Mouse (Mus musculus): Measurements from ENCODE around the gene Fkbp8. TPM values are rescaled to one million over a fixed set of nuclear protein-coding genes. Genes with fewer than 3 reads are reported as not detected.

Fkbp8 gene
- total RNA-seq, 2 experiments from 2014 or later: 133 to 138 TPM

DNA sequence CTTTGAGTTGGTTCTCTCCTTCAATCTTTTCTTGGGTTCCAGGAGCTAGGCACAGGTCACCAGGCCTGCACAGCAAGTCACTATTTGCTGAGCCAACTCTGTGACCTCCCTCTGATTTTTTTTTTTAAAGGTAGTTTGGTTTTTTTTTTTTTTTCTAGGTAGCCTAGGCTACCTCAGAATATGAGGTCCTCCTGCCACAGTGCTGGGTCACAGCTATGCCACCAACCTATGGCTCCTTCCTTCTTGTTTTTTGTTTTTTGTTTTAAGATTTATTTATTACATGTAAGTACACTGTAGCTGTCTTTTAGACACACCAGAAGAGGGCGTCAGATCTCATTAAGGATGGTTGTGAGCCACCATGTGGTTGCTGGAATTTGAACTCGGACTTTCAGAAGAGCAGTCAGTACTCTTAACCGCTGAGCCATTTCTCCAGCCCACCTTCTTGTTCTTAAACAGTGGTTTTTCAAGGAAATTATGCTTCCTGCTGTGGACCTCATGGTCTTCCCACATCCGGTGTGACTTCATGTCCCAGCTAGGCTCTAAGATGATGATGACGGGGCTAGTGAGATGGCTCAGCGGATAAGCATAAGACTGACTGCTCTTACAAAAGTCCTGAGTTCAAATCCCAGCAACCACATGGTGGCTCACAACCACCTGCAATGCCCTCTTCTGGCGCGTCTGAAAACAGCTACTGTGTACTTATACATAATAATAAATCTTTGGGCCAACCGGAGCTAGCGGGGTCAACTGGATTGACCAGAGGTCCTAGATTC, 22.1 kb downstream of the Fkbp8 start:
- intact Hi-C loops (cut with DNase I): loop anchor here (5.0 kb wide), 1 partner anchor 38 kb away; no protein-coding TSS in a partner anchor
- DNase-seq: no peak

DNA sequence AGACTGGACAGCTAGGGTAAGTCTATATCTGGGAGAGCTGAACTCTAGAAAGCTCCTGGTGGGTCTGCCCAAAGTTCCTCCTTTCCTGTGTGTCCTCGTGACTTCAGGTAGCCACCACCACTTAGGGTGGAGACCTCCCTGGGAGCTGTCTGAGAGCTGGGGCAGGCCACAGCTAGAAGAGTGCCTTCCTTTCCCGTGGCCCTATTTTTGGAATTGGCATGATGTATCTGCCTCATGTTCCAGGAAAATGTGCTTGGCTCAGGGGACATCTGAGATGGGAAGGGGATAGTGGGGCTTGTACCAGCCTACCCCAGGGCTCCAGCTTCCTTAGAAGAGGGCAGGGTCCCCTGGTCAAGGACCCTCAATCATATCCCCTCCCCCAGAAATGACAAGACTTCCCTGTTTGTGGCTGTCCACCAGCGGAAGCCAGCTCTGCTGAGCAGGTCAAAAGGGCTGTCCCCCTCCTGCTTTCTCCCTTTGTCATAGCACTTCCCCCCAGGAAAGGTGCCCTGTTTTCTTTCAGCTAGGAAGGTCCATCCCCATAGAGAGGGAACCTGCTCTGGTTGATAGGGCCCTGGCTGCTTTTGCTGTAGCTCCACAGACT, 24.1 kb downstream of the Fkbp8 start:
- intact Hi-C loops (cut with DNase I): no loop called here
- DNase-seq: peak; percentile 31 to 54

DNA sequence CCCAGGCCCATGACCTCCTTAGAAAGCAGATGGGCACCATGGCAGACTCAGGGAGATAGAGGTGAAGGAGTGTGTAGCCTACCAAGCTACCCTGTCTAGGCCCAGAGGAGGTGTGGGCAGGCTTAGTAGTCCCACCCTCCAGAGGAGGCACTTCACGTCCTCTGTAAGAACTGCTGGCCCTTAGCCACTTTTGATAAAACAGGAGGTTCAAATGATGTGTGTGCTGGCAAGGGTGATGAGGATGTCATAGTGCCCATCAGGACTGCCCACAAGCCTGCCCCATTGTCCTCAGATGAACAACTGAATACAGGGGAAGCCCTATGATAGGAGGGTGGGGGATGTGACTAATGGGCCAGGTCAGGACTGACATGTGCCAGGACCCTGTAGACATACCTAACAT, 25.3 kb downstream of the Fkbp8 start:
- DNase-seq: no peak
- intact Hi-C loops (cut with DNase I): no loop called here

DNA sequence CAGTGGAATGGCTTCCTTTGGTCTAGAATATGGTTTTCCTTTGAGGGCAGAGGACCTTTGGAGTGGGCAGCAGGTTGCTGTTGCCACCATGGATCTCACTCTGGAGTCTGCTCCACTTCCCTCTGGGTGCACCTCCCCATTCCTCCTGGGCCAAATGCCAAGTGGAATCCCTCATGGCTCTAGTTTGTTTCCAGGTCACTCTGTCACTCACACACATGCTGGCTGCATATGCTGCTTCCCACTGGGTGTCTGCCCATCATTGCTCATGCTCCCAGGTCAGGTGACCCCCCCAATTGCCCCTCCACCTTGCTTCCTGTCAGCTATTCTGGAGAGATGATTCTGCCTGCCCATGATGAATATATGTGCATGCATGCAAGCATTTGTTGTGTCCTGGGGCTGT, 26.2 kb downstream of the Fkbp8 start:
- intact Hi-C loops (cut with DNase I): no loop called here

DNA sequence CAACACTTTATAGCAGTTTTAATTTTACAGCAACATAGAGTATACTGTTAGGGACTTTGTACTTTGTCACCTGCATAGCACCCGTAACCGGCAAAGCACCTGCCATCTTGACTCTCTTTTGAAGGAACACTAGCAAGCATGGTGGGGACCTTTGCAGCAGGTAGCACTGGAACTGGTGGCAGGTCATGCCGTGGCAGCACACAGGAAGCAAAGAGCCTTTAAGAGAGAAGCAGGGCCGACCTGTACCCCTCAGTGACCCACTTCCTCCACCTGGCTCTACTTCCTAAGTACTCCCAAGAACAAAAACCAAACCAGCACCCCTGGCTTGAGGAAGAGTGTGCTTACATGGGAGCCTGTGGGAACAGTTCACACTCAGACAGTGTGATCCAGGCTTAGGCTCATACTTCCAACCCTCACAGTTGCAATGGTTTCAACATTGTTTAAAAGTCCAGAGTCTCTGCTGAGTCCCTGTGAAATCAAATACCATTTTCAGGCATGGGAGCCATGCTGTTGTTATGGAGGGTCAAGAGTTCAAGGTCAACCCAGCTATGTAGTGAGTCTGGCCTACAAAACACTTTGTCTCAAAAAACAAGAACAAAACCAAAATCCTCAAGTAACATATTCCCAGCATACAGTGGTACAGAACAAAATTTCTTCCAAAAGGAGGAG, 27.7 kb downstream of the Fkbp8 start:
- intact Hi-C loops (cut with DNase I): no loop called here
- no peak for DNase-seq

More for the DNA sequence above, 26.2 kb downstream of the Fkbp8 start:
- DNase-seq: peak; percentile 62 to 73

DNA sequence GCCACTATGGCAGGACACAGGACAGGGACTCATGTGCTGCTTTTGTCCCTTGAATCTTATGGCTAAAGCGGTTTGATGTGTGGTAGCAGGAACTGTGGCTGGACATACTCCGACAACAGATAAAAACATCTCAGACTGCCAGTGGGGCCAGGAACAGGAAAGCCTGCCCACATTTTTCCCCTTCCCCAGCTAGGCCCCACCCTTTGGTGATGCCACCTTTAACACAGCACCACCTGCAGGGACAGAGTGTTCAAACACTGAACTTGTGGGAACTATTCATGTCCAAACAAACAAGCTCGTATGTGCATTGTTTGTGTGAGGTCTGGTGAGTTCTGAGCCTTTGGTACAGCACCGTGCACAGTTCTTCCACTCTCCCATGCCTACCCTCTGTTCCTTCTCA, 30.8 kb downstream of the Fkbp8 start:
- no peak for DNase-seq
- intact Hi-C loops (cut with DNase I): loop anchor here (2.0 kb wide), 1 partner anchor 52 kb away; no protein-coding TSS in a partner anchor

DNA sequence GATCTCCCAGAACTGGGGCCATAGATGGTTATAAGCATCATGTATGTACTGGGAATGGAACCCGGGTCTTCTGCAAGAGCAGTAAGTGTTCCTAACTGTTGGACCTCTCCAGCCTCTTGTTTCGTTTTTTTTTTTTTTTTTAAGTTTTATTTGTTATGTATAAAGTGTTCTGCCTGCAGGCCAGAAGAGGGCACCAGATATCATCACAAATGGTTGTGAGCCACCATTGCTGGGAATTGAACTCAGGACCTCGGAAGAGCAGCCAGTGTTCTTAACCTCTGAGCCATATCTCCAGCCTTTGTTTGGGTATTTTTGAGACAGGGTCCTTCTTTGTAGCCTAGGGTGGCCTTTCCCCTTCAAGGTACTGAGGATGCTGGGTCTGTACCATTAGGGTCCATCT, 31.5 kb downstream of the Fkbp8 start:
- intact Hi-C loops (cut with DNase I): loop anchor here (2.0 kb wide), 1 partner anchor 52 kb away; no protein-coding TSS in a partner anchor

DNA sequence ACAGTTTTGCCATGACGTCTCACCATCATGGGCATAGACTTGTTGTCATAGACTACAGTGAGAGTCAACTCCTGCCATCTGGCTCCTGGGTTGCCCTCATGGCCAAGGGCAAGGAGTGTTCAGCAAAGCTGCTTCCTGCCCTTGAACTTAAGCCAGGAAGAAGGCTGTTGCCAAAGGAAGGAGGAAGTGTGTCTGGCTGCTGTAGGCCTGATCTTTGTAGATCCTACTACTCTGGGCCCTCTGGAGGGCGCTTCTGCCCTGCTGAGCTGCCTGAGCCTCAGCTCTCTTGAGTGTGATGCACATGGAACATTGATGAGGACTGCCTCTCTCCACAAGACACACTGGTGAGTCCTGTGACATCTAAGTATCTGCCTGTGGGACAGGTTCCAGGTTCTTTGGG, 32.6 kb downstream of the Fkbp8 start:
- peak; percentile 61 to 64 for DNase-seq
- intact Hi-C loops (cut with DNase I): loop anchor here (1.0 to 2.0 kb wide), 2 partner anchors 15 to 25 kb away; no protein-coding TSS in a partner anchor

More for the DNA sequence above, 31.5 kb downstream of the Fkbp8 start:
- DNase-seq: no peak

DNA sequence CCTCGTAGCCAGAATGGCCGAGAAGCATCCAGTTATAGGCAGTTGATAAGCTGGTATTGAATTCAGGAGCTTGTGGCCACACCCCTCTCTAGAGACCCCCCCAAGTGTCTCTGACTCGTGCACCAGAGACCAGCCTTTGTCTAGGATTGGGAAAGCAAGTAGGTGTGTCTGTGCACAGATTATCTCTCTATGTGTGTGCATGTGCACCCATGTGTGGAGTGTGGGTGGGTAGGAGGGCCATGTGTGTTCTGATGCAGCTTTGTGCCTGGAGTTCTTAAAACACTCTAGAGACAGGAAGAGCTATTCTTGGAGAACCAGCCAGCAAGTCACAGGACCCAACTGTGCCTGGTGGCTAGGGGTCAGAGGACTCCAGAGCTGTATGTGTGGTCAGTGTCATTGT, 33.0 kb downstream of the Fkbp8 start:
- no peak for DNase-seq
- intact Hi-C loops (cut with DNase I): loop anchor here (1.0 to 2.0 kb wide), 2 partner anchors 14 to 25 kb away; no protein-coding TSS in a partner anchor

DNA sequence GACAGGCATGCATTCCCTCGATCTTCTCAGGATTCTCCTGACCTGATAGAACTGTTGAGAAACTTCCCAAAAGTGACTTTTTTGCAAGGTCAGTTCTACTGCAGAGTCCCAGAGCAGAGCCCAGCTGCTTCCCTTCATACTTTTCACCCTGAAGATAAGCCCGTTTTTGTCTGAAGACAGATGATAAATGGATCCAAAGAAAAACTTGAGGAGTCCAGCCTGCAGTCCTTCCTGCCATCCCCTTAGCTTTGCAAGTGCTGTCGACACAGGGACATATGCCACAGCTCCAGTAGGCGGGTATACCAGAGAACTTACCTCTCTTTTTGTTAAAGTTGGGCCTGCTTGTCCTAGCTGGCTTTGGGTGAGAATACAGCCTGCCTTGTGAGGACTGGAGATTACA, 33.8 kb downstream of the Fkbp8 start:
- no peak for DNase-seq
- intact Hi-C loops (cut with DNase I): loop anchor here (2.0 kb wide), 1 partner anchor 13 kb away; no protein-coding TSS in a partner anchor

DNA sequence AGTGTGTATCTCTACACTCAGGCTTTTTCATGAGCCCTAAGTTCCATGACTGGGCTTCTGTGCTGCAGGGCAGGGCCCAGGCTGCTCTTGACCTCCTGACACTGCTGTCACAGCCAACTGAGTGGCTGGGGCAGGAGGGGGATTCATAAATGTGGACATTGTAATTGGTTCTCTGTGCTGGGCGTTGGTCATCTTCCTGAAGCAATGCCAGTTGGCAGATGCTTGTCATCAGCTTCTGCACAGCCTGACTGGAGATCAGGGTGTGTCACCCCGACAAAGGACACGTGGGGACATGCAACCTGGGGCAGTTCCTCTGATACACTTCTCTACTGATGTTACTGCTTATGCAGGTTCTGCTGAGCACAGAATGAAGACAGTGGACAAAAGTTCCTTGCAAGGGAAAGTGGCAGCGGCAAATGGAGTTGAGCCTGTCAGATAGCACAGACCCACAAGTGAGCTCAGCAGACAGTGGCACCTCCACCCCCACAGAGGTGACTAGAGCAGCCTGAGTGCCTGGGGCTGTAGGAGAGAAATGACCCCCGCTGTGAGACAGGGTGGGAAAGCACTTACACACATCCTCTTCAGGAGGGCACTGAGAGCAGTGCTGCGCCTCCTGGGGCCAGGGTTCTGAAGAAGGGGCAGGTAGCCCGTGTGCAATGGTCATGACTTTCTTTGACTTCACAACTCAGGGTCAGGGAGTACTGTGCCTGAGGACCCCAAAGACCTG, 34.4 kb downstream of the Fkbp8 start:
- peak; percentile 67 to 68 for DNase-seq
- intact Hi-C loops (cut with DNase I): loop anchor here (2.0 kb wide), 1 partner anchor 13 kb away; no protein-coding TSS in a partner anchor

DNA sequence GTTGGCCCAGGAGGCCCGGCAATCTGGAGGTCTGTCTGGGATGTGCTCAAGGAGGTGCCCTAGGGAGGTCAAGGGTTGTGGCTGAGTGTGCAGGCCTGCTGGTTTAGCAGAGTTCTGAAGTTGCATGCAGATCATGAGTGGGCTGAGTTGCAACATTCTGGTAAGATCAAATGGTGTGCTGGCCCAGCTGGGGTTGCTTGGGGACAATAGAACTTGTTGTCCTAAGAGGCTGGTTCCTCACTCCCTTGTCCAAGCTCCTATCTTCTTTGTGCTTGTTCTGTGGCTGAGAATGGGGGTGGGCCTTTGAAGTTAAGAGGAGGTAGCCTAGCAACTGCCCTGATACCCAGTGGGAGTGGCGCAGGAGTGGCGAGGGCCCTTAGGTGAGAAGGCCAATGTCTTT, 35.3 kb downstream of the Fkbp8 start:
- DNase-seq: peak in 1 of 2 experiments; percentile 32
- intact Hi-C loops (cut with DNase I): no loop called here

DNA sequence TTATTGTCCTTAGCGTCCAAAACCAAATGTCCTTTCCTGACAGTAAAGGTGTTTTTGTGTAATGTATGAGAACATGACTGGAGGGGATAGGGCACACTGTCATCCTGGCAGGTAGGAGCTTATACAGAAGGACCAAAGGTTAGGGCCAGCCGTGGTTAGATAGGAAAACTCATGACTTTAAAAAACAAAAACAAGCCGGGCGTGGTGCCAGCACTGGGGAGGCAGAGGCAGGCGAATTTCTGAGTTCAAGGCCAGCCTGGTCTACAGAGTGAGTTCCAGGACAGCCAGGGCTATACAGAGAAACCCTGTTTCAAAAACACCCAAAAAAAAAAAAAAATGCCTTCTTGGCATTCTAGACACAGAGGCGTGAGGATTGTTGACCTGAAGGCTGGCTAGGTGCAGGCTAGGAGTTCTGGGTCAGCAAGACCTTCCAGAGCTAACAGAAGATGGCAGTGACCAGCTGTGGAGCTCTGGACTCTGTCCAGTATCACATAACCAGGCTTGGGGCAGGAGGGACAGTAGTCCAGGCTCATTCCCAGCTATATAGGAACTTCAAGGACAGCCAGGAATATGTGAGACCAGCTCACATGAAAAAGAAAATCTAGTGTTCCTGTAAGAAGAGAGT, 36.4 kb downstream of the Fkbp8 start:
- DNase-seq: no peak
- intact Hi-C loops (cut with DNase I): no loop called here

DNA sequence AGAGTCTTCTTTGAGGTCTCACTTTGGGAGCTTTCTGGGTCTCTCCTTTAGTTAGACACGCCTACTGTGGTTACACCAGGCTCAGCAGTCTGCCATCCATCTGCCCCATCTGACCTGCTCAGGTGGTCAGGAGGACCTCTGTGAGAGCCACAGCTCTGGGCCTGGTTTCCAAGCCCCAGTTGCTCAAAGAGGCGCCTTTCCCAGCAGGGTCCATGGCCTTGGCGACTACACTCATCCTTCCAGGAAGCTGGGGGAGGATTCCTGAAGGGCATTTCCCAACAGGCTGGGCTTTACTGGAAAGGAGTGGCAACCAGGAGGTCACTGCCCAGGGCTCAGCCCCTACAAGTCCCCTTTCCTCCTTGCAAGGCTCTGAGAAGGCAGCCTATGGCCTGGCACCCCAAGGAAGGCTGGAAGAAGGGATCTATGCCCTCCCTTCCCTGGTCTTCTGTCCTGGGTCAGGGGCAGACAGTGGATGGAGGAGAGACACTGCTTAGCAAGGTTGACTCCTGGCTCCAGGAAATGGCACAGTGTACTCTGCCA, 37.2 kb downstream of the Fkbp8 start:
- DNase-seq: no peak
- intact Hi-C loops (cut with DNase I): no loop called here

DNA sequence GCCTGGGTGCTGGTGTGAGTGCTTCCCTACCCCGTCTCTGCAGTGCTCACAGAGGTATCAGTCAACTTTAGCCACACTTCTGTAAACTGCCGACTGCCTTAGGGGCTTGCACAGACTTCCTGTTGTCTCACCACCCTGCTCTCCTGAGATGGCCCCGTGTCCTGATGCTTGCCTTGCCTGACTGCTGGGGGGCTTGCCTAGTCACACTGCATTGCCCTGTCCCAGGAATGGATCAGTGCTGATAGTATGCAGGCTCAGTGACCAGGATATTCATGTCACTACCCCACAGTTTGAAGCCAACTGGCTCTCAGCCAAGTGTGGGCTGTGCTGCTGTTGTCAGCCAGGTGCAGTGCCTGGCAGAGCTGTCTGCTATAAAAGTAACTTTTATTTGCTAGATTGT, 38.0 kb downstream of the Fkbp8 start:
- DNase-seq: peak; percentile 49 to 61
- intact Hi-C loops (cut with DNase I): no loop called here

DNA sequence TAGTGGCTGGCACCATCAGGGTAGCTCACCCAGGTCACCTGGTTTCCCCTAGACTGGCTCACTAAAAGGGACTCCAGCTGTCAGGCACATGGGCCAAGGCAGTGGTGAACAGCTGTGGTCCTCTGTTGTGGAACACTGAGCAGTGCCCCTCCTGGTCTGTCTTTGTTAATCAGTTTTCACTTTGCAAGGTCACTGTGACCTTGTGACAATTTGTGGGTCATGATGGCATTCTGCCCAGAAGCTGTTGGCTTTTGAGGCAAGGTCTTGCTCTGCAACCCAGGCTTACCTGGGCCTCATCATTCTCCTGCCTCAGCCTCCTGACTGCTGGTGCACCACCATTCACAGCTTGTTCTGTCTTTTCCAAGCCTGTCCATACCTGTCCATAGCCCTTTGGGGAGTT, 42.8 kb downstream of the Fkbp8 start:
- intact Hi-C loops (cut with DNase I): no loop called here
- no peak for DNase-seq

DNA sequence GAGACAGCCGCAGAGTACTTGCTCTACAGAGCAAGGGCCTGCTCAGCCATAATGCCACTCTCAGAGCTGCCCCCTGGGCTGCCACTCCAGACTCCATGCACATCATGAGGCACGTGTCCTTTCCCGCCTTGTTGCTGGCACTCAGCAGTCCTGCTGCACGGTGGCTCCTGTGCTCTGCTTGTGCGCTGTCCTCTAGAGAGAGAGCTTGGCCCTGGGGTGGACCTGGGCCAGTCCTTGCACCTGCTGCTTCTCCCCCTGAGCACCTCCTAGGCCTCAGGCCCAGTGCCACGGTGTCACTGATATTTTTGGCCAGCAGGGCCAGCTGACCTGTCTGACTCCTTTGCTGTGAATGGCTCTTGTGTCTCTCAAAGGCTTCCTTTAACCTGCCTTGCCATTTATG, 43.5 kb downstream of the Fkbp8 start:
- DNase-seq: peak; percentile 42 to 57
- intact Hi-C loops (cut with DNase I): no loop called here

DNA sequence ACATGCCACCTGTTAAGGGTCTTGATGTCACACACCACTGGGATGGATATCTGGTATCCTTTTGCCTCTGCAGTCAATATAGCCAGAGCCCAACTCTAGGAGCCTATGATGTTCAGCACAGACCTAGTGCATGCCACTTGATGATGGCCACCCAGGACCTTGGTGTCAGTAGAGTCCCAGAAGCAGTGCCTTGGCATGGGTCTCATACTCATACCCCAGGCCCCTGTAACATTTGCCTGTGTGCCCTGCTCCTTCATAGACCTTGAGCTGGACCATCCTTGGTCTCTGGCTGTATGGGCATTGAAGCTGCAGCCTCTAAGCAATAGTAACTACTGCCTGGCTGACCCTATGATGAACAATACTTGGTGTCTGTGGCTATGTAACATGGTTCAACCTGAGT, 46.8 kb downstream of the Fkbp8 start:
- DNase-seq: no peak
- intact Hi-C loops (cut with DNase I): loop anchor here (2.0 kb wide), 1 partner anchor 14 kb away; no protein-coding TSS in a partner anchor

DNA sequence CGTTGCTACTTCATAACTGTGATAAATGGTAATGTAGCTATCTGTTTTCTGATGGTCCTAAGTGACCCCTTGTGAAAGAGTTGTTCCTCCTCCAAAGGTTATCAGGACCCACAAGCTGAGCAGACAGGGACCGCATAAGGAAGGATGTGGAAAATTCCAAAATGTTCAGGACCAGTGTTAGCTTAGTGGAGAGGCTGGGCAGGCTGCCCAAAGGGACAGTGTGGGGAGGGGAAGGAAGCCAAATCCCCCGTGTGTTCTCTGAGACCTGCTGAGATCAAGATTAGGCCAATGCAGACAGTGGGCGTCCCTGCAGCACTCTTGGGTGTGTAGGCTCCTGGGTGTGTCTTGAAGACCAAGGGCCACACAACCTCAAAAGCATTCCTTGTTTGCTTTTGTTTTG, 47.4 kb downstream of the Fkbp8 start:
- DNase-seq: peak; percentile 67 to 78
- intact Hi-C loops (cut with DNase I): loop anchor here (2.0 kb wide), 1 partner anchor 14 kb away; no protein-coding TSS in a partner anchor

DNA sequence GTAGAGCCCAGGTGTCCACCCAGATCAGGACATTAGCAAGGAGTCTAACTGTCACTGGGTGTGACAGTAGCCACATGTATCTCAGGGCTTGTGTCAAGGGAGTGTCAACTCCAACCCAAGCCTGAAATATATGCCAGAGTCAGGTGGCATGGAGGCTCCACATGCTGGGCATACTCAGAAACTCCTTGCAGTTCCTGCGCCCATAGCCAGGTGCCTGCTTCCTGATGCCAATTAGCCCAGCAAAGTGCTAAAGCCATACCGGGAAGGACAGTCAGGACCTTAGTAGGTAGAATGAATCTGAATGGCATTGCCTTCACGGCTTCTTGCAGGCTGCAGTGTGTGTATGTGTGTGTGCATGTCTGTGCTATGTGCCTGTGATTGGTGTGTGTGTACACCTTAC, 49.7 kb downstream of the Fkbp8 start:
- intact Hi-C loops (cut with DNase I): no loop called here
- no peak for DNase-seq

All from heart, postnatal 36 days (tissue).